Mouse (Mus musculus): ENCODE data around the gene Ppp1r14a. TPM values are rescaled to one million over a fixed set of nuclear protein-coding genes. Genes with fewer than 3 reads are reported as not detected.

Ppp1r14a gene
- total RNA-seq, 4 experiments from 2014 or later: 4.8 to 8.0 (median 5.5) TPM

DNA sequence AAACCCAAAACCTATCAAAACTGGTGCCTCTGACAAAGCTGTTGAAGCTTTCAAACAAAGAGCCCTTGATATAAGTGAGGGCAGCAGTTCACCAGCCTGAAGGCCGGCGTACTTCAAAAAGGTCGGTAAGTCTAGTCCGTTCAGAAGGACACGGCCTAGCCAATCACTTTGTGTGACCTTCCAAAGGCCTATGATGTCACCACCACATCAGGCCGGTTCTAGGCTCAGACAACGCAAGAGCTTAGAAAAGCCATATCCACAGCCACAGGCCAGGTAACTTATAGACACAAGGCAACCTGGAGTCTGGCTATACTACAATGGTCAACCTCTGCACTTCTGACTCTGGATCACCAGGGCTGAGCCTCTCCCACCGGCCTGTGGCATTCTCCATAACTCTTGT lies 9.2 kb upstream of the Ppp1r14a start:
- peak; percentile 55 for DNase-seq

DNA sequence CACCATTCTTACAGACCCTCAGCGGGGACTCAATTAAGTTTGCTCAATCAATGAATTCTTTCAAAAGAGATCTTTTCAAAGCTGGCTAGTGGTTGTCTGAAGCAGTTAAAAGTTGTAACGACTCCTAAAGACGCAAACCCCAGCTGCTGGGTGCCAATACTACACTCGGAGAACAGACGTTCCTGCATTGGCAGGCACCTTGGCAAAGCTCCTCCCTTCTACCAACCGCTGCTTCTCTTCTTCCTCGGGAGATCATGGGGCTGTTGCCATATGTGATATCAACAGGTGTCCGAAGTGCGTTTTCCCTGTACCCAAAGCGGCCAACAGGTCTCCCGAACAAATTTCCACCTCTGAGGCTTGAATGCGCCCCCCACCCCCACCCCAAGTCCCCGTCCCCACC lies 8.3 kb upstream of the Ppp1r14a start:
- DNase-seq: no peak

DNA sequence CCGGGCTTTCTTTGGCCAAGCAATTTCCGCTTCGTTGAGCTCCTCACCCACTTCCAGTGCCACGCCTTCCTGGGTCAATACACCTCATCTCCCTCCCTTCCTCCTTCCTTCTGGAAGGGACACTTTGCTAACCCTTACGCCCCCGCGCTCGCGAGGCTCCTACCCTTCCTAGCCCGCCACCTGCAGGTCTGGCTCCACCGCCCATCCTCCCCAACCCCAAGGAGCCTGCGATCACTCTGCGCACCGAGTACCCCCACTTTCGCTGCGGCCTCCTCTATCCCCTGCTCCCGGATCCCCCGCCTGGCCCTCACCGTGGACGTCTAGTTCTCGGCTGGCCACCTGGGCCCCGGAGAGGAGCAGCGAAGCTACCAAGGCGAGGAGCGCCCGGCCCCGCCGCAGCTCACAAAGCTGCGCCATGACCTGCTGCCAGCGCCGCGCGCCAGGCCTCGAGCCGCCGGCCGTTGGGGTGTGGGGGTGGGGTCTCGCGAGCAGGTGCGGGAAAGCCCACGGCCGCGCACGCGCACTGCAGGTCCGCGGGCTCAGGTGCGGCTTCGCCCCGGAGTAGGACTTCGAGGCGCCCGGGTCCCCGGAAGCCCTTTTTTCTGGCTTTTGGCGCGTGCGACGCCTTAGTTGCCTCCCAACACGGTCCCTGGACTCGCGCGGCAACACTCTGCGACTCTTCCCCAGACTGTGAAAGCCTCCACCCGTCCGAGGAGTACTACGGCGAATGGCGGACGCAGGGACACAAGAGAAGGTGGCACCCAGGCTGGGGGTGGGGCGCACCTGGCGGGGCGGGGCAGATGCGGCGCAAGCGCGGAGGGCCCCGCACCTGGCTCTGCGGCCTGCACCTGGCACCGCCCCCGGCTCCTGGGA lies 7.7 kb upstream of the Ppp1r14a start, which contains the start of gene Spint2:
TSS of gene Spint2 (minus strand) at position 712 of the 873 bp plus-strand sequence.
- DNase-seq: peak; percentile 59

DNA sequence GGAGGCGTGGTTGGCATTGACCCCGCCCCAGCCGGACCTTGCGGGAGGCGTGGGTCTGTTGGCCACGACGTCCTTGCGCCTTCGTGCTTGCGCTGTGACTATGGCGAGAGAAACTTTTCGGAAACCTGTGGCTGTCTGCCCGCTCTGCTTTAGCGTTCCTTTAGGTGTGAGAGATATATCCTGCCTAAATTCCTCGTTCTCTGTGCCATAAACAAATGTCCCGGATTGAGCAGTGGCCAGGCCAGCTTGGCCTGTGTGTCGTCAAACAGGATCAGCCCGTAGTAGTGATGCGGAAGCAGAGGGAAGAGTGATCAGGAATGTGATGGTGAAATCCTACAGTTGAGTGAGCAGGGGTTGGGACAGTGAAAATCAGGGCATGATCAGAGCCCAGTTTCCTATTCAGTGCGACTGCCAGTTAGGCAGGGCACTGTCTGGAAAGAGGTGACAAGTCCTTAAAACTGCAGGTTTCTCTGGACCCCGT lies 7.0 kb upstream of the Ppp1r14a start:
- no peak for DNase-seq

DNA sequence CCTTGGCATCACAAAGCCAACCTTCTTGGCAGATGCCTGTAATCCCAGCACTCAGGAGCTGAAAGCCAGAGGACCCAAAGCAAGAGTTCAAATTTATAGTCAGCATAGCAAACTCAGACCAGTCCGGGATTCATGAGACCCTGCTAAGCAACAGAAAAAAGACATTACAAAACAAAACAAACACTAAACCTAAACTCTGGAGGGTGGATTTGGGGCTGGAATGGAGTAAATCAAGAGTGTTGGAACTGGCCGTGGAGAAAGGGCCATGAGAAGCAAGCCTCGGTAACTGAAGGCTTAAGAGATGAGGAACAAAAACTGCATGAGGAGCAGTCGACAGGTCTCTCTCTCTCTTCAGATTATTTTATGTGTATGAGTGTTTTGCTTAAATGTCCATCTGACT lies 5.2 kb upstream of the Ppp1r14a start:
- DNase-seq: no peak

DNA sequence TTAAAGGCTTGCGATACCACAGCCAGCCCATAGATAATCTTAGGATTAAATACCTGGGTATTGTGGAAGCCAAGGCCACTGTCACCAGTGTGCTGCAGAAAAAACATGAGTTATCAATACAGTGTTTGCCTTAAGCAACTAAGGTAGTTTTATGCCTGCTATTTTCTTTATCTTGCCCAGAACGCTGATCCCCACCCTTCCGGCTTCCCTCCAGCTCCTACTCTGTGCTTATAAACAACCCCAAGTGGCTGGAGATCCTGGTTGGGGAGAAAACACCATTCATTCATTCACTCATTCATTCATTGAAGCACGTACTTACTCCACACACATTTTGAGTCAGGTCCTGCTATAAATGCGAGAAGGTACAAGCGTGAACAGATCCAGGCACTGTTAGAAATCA lies 4.6 kb upstream of the Ppp1r14a start:
- no peak for DNase-seq

DNA sequence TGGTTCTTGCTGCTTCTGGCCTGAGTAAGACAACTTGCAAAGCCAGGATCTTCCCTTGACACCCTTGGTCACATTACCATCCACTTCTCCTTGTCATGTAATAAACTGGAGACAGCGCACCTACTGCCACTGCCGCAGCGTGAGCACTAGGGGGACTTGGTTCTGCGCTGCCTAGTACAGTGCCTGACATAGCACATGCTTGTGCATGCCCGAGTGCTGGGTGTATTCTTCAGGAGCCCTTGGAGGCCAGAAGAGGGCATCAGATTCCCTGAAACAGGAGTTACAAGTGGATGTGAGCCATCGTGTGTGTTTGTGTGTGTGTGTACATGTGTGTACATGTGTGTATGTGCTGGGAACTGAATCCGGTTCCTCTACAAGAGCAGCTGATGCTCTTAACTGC lies 1.6 kb upstream of the Ppp1r14a start:
- DNase-seq: no peak

DNA sequence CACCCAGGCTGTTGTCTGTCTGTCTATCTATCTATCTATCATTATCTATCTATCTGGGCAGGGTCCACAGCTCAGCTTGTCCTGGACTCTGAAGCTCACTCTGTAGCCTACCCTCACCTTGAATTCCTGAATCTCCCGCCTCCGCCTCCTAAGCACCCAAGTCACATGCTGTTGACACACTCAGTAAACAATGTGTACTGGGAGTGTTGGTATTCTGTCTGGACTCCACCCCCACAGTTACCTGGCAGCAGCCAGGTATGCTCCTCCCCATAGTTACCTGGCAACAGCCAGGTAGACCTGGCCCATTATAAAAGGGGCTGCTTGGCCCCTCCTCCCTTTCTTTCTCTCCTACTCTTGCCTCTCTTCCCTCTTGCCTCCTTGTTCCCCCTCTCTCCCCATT lies 1.0 kb upstream of the Ppp1r14a start:
- no peak for DNase-seq

DNA sequence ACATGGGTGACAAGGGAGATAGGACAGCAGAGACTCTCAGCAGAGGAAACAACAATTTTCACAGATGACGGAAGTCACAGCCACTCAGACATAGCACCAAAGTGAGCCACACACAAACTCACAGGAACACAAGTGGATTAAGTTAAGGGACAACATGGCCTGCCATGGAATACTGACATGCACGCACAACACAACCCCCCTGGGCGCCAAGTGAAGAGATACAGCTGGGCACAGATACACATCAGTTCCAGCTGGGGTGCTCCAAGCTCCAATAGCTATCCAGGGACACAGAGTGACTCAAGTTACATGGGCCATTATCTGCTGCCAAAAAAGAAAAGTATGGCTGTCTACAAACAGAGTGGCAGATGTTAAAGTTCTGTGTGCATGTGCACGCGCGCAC lies 748 bp downstream of the Ppp1r14a start:
- DNase-seq: no peak

DNA sequence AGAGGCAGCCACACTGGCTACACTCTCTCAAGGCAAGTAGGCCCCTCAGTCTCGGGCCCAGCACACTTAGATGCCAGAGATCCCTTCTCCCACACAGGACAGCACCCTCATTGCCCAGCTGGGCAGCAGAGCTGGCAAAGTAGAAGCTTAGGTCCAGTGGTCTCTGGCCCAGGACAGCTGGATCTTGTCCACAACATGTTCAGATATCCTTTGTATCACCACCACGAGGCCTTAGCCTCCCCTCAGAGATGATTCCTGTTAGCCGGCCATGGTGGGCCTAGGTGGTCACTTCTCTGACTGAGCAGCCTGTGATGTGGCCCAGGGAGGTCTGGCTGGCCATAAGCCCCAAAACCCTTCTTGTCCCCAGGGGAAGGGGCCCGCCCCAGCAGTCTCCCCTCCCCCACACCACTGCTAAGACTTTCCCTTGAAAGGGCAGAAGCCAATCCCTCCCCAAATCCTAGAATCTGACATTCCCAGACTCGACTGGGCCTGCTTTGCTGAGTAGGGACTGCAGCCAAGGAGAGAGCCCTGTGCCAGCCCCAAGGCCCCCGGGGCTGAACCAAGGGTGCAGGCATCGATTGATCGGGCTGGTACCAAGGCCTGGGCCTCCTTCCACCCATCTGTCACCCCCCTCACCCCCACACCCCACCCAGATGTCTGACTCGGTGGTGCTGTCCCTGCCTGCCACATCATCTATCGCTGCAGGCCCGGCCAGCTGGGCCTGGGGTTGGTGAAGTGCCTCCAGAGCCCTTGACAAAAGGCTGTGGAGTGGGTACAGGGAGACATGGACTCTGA lies 1.8 kb downstream of the Ppp1r14a start:
- no peak for DNase-seq

DNA sequence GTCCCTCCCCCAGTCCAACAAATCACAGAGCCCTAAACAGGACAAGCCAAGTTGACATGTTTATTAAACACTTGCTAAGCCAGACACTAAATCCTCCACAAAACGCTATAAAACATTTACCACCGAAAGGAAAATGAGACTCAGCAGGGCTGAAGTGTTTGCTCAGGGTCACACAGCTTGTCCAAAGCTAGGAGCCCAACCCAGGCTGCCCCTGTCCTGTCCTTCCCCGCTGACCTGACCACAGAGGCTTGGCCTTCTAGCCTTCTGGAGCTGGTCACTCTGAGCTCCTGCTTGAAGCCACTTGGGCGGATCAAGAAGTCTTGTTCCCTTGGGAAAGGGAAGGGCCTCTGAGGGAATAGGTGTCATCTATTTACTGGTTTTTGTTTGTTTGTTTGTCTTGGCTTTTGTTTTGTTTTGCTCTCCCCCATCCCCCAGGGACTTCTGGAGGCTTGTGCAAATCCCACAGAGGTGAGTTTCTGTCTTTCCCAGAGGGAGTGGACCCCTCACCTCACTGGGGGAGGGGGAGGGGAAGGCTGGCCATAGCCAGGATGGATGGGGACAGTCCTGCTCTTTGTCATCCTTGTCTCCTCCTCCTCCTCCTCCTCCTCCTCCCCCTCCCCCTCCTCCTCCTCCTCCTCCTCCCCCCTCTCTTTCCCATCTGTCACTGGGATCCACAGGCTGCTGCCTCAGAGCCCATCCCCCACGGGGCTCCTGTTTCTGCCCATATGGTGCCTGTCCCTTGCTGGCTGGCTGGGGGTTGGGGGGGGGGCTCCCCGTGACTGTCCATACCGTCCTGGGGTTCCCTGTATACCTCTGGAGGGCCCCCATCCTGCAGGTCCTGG lies 2.7 kb downstream of the Ppp1r14a start:
- no peak for DNase-seq

DNA sequence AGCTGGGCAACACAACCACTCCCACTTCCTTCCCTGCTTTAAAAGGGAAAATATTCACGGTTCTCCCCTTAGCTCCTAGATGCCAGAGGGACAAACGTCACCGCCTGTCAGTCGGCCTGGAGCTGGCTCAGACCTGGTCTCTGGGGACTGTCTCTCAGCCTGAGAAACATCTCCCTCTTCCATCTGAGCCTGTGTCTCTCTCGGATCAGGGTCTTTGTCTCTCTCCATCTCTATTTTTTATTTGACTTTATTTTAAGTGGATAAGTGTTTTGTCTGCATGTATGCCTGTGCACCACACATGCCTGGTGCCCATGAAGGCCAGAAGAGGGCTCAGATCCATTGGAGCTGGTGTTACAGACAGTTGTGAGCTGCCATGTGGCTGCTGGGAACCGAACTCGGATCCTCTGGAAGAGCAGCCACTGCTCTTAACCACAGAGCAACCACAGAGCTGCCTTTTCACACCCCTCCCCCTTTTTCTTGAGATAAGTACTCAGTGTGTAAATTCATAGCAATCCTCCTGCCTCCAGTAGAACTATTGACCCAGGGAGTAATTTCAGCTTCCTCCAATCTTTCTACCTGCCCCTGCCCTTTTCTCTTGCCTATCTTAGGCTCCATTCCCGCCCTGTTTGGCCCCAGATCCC lies 3.5 kb downstream of the Ppp1r14a start:
- no peak for DNase-seq

DNA sequence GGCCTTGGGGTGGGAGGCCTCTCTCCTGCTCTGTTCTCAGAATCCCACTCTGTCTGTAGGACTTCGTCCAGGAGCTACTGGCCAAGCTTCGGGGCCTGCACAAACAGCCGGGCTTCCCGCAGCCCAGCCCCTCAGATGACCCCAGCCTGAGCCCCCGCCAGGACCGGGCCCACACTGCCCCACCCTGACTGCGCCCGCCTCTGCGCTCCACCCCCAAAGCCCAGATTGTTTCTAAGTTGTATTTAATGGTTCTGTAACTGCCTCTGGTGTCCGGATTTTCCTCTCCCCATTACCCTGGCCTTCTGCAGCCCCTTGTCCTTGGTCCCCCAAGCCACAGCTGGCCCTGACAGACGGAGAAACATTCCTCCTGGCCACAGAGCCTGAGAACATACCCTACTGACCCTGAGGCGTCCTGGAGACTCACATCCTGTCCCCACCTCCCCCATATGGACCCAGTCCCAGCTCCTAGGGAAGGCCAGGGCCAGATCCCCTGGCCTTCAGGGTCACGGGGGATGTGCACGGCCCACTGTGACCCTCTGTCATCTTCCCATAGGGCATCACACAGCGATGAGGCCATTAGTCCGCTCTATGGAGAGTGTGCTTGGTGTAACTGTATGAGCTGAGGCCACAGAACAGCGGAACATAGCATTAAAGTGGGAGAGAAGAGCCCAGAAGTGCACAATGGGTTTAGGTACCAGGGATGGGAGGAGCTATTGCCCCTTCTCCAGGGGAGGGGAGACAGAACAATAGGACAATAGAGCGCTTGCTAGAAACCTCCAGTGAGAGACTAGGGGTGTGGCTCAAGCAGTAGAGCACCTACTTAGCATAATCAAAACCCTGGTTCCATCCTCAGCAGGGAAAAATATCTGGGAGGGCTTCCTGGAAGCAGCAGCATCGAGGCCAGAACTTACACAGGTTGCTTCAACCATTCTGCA lies 4.3 kb downstream of the Ppp1r14a start:
- no peak for DNase-seq

DNA sequence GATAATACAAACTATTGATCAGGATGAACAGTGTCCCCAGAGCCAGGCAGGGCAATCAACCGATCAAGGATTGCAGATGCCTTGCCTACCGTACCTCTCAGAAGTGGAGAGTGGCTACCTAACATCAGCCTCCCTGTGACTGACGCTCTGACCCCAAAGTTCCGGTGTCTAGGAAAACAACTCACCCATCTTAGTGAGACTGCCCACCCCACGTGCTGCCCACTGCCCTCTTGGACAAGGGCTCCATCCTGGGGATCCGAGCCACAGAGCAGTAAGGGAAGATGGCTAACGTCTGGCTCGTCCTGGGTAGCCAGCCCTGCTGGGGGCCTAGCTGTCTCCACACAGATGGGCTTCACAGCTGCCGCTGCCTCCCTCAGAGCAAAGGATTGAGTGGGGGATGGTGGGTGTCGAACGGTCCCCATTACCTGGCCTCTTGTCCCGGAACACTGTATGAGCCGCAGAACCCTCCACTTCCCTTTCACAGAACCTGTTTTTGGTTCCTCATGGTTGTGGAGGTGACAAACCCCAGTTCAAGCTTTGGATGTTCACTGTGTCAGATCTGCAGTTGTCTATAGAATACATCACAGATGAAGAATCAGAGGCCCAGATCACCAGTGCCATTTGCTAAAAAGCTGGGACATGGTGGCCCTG lies 5.1 kb downstream of the Ppp1r14a start:
- DNase-seq: no peak

DNA sequence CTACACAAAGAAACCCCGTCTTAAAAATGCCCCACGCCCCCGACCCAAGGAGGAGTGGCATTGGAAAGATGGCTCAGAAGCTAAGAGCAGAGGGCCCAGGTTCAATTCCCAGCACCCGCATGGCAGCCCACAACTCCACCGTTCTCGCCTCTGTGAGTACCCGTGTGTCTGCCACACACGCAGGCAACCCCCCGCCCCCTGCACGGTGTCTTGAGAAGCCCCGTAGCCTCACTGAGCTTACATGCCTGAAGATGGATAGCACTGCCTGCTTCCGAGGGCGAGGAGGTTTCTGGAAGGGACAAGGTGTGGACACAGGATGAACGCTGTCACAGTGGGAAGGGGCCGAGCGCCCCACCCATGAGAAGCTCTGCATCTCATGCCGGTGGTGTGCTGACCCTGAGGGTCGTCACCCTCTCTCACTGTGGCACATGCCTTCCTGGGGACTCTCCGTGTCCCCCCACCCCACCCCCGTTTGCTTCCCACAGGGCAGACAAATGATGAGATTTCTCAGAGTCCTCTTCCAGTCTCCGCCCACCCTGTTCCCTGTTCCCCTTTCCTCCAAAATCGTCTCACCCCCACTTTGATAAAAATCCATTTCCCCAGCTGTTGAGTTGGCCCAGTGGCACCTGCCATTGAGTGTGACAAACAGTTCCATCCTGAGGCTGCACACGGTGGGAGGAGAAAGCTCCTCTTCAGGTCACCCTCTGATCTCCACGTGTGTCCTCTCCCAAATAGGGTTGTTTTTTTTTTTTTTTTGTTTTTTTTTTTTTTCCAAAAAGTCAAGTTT lies 6.9 kb downstream of the Ppp1r14a start:
- DNase-seq: no peak

DNA sequence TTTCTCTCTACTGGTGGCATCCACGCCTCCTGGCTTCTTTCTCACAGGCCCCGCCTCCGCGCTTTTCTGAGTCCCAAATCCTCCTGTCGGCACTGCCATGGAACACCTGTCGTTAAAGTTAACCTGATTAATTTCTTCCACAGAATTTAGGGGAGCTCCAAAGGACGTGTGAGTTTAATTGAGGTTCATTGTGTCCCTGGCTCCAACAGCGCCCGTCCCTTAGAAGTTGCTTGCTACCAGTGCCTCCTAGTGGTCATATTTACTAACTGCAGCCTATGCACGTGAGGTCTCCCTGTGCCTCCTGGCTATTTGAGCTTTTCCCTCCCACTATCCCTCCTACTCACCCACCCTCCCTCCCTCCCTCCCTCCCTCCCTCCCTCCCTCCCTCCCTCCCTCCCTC lies 7.9 kb downstream of the Ppp1r14a start:
- peak; percentile 50 for DNase-seq

DNA sequence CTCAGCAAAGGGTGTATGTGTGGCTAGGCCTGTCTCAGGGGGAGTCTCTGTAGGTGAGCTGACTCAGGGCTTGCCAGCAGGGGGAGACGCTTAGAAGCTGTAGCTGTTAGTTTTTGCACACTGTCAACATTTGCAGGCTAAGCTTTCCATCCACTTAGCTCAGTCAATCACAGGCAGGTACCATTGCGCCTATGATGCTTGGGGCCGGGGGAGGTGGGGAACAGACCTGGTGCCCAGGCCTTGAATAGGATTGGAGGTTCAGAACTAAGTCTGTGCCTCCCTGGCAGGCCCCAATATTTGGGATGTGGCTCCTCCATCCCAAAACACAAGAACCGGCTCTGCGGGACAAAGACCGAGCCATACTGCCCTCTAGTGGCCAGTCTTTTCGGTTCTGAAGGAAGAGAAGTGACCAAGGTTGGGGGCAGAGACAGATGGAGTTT lies 12.0 kb downstream of the Ppp1r14a start:
- no peak for DNase-seq

DNA sequence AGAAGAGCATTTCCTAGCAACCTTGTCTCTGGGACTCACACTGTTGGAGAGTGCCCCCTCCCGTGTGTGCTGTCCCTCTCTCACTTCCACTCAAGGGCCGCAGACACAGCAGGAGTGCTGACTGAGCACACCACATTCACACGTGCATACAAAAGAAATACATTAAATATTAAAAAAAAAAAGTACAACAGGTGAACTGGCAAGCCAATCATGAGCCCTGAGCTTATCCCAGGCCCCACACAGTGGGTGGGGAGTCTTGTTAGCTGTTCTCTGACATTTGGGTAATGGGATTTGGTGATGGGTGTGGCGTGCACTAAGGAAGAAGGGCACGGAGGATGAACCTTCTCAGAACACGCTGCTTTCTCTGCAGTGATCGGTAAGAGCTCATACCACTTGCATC lies 13.5 kb downstream of the Ppp1r14a start:
- no peak for DNase-seq

DNA sequence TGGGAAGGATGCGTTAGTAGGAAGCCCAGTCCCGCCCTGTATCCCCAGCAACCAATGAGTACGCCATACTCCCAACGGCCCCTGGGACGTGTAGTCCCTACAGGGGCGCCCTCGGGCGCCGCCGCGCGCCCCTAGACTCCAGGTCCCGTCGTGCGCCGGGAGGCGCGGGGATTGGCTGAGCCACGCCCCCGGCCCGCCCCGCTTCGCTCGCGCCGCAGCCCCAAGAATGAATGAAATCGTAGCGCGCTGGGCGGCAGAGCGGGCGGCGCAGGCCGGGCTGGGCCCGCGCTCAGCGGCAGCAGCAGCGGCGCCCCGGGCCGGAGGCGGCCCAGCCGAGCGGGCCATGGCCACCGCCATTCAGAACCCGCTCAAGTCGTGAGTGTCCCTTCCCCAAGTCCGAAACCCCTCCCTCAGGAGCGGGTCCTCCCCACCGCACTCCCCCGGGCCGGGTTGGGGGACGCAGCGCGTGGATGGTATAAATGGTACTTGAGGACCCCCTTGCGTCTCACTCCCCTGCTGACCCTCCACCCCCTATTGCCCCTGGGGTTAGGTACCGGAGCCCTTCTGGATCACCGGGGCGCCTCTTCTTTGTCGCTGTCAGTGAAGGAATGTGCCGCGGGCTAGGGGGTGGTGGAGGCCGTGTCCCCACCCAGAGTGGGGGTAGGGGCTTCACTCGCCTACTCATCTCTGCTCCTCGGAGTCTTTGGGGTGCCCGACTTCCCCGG lies 14.8 kb downstream of the Ppp1r14a start, which contains the start of gene Dpf1:
TSS of gene Dpf1 (plus strand) at position 214 of the 725 bp plus-strand sequence.
- DNase-seq: peak; percentile 74
